Mouse (Mus musculus) heart, embryonic 14.5 days (tissue): Measurements from ENCODE around the gene Lamtor3. TPM values are rescaled to one million over a fixed set of nuclear protein-coding genes. Genes with fewer than 3 reads are reported as not detected.

Experiments
- polyA plus RNA-seq: library from polyadenylated mRNA; unstranded; fragments of >200 nt; fragmentation: Nextera tagmentation; extraction: Ambion mirVana; gene quantifications from 2 replicates; pipeline ENCODE4 v1.2.1, GENCODE M21; 2014

Gene Lamtor3
- polyA plus RNA-seq, 1 experiment from 2014 or later: 116 TPM

Other genes starting within 250 kb of the Lamtor3 start
- not detected in 2 replicates for gene Gm21962, start 247.0 kb upstream of the Lamtor3 start, polyA plus RNA-seq
- 992 and 1,071 TPM in 2 replicates for gene H2afz, start 54.0 kb upstream of the Lamtor3 start, polyA plus RNA-seq
- 10.2 and 13.2 TPM in 2 replicates for gene Dnajb14, start 50.8 kb upstream of the Lamtor3 start, polyA plus RNA-seq
- gene Dapp1, start 63.0 kb downstream of the Lamtor3 start, polyA plus RNA-seq: 21.3 and 22.8 TPM in 2 replicates
- 16.5 and 18.7 TPM in 2 replicates for gene 1110002E22Rik, start 146.5 kb downstream of the Lamtor3 start, polyA plus RNA-seq
- 0.57 and 0.89 TPM in 2 replicates for gene Gm5105, start 148.9 kb downstream of the Lamtor3 start, polyA plus RNA-seq
- gene Trmt10a, start 224.9 kb downstream of the Lamtor3 start, polyA plus RNA-seq: 7.0 and 7.7 TPM in 2 replicates
- 6.9 and 7.5 TPM in 2 replicates for gene Mttp, start 226.5 kb downstream of the Lamtor3 start, polyA plus RNA-seq